Mouse (Mus musculus) MN1 (cell line): ENCODE data around the gene Phtf1.
A peak's percentile ranks its signal among the peaks of the same experiment; 100 is the strongest.

Experiments
- DNase-seq: peaks from one replicate; pipeline ENCODE4 v3.0.0-alpha.2; 2016; ENCODE audit warnings: low spot score

Gene Phtf1

GRCm38 (mm10) chr3:103967861-103968691, at the start of gene Phtf1:
Phtf1 (plus strand) TSS chr3:103968110.
- peak; percentile 86 for DNase-seq

GRCm38 (mm10) chr3:103920094-103920493, 47.8 kb upstream of the Phtf1 start:
- DNase-seq: no peak

- no peak for DNase-seq
Observed at GRCm38 (mm10) chr3:103925302-103925701, 42.6 kb upstream of the Phtf1 start.

GRCm38 (mm10) chr3:103927511-103927910, 40.4 kb upstream of the Phtf1 start:
- no peak for DNase-seq

DNA sequence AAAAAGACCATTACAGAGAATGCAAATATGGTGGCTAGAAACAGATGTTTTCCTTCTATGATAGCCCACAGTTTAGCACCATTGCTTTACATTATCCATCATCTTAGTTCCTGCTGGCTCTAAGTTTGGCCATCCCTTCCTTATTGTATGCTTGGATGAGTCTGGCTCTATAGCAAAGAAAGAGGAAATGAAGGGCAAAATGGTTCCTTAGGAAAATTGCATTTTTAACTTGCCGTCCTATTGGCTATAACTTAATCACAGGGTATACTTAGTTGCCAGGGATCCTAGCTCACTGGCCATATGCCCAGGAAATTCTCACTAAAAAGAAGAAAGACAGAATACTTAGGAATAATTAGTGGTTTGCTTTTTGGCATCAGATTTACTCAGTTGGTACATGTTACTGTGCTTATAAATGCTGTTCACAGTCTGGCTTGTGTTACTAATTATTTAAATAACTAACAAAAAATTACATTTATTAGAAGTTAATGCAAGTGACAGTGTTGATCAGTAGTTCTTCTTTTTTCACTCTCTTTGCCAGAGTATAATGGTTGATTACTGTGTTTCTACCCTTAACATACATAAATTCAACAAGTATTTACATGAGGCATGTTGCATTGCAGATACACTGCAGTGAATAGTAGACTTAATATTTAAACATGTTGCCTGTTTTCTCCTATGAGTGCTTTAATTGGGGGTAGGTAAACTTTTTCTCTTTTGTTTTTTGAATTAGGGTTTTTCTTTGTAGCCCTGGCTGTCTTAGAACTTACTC, 22.9 kb upstream of the Phtf1 start:
- peak; percentile 62 for DNase-seq

- no peak for DNase-seq
Observed at GRCm38 (mm10) chr3:103948666-103949065, 19.2 kb upstream of the Phtf1 start.

DNA sequence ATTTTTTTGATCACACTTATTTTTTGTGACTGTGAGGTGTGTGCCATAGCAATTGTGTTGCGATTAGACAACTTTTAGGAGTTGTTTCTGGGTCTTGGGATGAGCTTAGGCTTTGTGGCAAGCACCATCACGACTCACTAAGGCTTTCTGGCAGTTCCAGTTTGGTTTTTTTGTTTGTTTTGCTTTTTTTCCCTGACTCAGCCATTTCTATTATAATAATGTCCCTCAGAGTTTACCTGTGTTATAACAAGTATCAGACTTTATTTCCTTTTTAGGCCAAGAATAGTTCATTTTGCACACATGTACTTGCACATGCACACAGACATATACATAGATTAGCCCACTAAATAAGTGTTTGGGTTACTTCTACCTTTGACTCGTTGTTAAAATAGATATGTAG, 7.3 kb upstream of the Phtf1 start:
- no peak for DNase-seq

- DNase-seq: no peak
Observed at GRCm38 (mm10) chr3:103967231-103967630, 679 bp upstream of the Phtf1 start.

DNA sequence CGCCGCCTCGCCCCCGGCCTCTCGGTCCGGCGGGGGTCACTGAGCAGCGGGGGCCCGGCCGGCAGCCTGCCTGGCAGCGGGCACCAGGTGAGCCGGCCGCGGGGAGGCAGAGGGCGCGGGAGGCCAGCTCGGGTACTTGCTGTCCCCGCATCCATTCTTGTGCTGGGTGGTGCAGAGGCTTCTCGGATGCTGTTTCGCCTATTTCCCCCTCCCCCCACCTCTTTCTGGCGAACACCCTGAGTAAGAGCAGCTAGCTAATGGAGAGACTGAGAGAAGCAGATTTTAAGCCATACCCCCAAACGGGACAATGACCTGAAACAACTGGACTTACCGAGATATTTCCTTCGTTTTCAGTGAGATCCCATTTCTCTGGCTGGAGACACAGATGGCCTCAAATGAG, 791 bp downstream of the Phtf1 start:
- DNase-seq: peak; percentile 68

- DNase-seq: no peak
Observed at GRCm38 (mm10) chr3:103971157-103971556, 3.2 kb downstream of the Phtf1 start.

- DNase-seq: no peak
Observed at GRCm38 (mm10) chr3:103984556-103984955, 16.6 kb downstream of the Phtf1 start.

DNA sequence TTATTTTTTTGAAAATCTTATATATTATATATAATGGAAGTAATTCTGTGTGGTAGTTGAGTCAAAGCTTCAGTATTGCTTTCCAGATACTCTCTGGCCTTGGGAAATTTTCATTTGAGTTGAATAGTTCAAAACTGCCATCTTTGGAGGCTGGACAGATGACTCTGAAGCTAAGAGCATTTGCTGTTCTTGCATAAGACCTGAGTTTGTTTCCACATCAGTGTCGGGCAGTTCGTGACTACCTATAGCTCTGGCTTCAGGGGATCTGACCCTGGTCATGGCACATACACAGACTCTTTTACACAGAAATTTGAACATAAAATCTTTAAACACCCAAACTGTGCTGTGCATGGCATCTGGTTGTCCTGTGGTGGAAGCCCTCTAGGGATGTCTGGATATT, 17.3 kb downstream of the Phtf1 start:
- no peak for DNase-seq

- no peak for DNase-seq
Observed at GRCm38 (mm10) chr3:103987831-103988432, 20.0 kb downstream of the Phtf1 start.

GRCm38 (mm10) chr3:103989352-103989751, 21.4 kb downstream of the Phtf1 start:
- no peak for DNase-seq

GRCm38 (mm10) chr3:103991271-103991670, 23.4 kb downstream of the Phtf1 start:
- DNase-seq: no peak

DNA sequence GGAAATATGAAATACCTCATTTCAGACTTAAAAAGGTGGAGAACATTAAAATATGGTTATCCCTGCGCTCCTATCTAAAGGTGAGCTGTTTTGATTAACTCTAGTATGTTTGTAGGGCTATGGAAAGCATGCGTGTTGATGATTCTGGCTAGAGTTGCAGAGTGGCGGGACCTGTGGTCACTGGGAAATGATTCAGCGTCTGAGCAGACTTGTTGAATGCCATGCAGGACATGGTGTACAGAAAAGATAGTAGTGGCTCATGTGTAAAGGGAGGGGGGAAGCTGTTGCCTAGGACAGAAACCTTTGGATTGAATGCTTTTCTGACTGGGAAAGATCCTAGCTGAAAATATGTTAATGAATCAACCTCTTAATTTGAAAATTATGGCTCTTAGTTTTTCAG, 30.8 kb downstream of the Phtf1 start:
- no peak for DNase-seq

GRCm38 (mm10) chr3:104006896-104007466, 39.1 kb downstream of the Phtf1 start:
- DNase-seq: no peak

GRCm38 (mm10) chr3:104007479-104007878, 39.6 kb downstream of the Phtf1 start:
- peak; percentile 40 for DNase-seq

DNA sequence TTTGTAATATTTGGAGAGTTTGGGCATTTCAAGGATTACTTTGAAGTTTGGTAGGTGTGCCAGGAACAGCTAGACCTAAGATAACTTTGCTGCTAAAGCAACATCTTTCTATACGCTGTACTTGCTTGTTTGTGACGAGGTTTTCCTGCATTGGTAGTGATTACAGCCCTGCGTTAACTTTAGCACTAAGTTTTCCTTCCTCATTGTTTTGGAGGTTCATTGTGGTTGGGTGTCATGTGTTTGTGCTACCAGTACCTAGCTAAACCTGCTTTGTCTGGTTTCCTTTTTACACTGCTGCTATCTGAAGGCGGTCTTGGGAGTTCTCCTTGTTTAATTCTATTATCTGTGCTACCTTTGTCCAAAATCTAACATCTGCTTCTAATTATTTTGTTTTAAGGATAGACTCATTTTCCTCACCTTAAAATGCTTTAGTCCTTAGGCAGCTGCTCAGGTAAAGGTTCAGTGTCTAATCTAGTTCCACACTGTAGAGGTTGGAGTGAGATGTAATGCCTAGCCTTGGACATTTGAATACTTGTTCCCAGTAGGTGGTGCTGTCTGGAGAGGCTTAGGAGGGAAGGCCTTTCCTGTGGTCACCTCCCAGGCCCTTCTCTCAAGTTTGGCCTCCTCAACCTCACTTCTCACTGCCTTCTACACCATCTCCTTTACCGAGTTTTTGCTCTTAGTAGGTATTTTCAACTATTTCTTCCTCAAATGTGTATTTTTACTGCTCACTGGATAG, 42.2 kb downstream of the Phtf1 start:
- no peak for DNase-seq

- DNase-seq: no peak
Observed at GRCm38 (mm10) chr3:104011972-104012371, 44.1 kb downstream of the Phtf1 start.

DNA sequence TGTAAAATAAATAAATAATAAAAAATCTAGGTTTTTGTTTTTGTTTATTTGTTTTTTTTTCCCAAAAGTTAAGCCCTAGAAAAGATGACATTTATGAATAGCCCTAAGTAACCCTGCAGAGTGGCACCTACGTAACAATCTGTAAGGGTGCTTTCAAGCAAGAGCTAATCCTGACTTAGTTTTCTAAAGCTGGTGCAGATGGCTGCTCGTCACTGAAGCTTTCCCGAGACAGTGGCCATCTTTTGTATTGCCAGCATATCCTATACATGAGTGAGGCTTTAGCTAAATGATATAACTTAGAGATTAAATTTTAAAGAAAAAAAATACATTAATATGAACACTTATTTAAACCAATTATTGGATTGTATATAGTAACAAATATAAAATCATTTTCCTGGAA, 50.0 kb downstream of the Phtf1 start:
- DNase-seq: no peak

GRCm38 (mm10) chr3:104019453-104019852, 51.5 kb downstream of the Phtf1 start:
- peak; percentile 26 for DNase-seq
